Mouse (Mus musculus) retina, postnatal 7 days (tissue): Measurements from ENCODE around the gene Pcx.

Experiments
- DNase-seq: peaks from one replicate; pipeline ENCODE4 v3.0.0-alpha.2; 2012; ENCODE audit warnings: low read depth, low spot score

Pcx gene

DNA sequence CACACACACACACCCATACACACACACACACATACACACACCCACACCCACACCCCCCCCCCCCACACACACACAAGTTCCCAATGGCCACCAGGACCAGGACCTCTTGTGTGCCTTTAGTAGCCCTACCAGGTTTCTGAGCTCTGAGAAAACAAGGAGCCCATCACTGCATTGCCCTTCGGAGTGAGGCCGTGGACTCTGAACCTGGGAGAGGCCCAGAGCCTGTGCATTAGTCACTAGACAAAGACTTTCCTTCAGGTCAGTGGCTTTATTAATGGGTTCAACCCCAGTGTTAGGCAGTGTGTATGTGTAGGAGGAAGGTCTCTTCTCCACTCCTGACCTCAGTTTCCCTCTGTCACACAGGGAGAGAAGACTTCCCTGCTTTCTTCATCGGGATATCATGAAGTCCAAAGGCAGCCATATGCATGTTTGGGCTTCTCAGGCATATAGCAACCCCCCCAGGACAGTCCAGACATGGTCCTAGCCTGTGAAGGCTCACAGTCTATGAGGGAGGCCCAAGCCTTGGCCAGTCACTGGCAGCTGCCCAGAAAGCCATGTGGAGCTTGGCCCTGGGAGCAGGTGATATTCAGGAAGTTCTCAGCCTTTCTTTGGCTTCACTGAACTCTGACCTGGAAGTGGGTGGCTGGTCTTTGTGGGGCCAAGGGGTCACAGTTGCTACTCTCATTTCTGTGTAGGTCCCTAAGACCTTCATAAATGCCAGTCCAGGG lies 13.6 kb upstream of the Pcx start:
- no peak for DNase-seq

DNA sequence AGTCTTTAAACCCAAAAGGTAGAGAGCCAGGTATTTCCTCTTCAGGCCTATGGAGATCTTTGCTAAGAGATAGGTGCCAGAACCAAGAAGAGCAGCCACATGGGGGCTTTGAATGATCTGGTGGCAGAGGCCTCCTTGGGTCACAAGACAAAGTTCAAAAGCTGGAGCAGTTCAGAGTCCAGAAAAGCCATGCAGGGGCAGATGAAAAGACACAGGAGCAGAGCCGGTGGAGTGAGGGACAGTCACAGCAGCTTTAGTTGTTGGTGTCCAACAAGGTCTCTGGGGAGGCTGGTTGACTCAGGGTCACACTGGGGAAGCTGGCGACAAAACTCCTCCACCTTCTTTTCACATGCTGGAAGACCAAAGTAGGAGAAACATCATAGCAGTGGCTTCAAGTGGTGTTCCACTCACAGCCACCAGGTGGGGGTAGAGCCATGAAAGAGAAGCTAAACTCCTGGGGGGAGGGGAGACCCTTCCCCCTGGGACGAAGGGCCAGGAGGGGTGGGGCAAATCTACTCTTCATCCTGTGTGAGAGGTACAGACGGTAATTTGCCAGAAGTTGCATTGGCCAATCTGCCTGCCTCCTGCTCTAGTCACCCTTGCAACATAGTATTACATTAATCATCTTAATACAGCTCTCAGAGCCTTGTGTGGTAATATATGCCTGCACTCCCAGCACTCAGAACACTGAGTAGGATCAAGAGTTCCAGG lies 12.9 kb upstream of the Pcx start:
- DNase-seq, result peak; percentile 76

DNA sequence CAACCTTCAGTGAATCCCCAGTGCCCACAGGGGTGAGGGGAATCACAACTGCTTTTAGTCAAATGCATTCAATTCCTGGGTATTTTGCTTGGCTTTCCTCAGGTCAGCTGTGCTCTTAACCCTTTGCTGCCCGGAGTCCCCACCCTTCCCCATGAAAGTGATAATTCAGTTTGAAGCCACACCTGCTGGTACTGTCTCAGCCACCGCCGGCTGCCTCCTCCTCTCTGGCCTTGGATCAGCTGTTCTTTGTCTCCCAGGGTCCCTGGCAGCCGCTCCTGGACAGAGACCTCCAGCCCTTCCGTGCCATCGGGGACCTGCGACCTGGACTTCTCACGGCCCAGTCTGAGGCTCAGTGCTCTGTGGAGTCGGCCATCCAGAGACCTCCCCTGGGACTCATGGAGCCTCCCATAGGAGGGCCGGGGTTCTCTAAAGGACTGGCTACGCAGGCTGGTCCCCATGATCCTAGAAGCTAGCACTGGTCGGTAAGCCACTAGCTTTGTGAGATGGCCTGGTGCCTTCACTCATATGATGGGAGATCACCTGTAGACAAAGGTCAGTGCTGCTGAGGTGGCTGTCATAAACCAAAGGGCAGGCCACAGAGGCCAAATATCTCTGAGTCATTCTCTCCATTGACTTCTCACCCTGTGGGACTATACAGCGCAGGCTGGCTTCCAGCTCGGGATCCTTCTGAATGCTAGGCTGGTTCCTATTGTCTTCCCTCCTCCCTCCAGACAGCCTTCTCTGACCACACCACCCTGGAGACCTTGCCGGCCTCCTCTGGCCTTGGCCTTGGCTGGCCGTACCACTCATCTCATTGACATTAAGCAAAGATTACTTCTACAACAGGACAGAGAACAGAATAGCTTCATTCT lies 12.0 kb upstream of the Pcx start, which contains the start of gene 2010003K11Rik:
Gene 2010003K11Rik (minus strand): TSS at position 522 of the 872 bp plus-strand sequence.
- DNase-seq, result no peak

- no peak for DNase-seq
Observed at GRCm38 (mm10) chr19:4502701-4503100, 7.6 kb upstream of the Pcx start.

DNA sequence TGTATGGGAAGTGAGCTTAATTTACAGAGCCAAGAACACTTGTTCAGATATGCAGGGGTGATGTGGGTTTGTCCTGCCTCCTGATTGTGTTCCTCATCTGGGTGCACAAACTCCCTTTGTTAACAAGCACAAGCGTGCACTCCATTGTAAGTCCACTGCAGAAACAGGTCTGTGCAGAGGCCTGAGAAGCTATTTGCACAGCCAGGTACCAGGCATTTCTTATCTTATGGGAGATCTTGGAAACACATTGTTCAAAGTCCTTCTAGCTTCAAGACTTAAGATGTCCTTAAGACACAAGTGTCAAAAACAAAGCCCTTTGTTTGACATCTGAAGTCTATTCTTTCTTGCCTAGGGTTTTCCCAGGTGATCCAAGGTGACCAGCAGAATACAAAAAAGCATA lies 5.4 kb upstream of the Pcx start:
- no peak for DNase-seq

- no peak for DNase-seq
Observed at GRCm38 (mm10) chr19:4507746-4508145, 2.5 kb upstream of the Pcx start.

GRCm38 (mm10) chr19:4511116-4511841 lies 1.0 kb downstream of the Pcx start:
- DNase-seq, result no peak

GRCm38 (mm10) chr19:4513236-4513858 lies 3.1 kb downstream of the Pcx start:
- DNase-seq, result no peak

GRCm38 (mm10) chr19:4515746-4516145 lies 5.5 kb downstream of the Pcx start:
- no peak for DNase-seq

GRCm38 (mm10) chr19:4516288-4516687 lies 6.0 kb downstream of the Pcx start:
- no peak for DNase-seq

DNA sequence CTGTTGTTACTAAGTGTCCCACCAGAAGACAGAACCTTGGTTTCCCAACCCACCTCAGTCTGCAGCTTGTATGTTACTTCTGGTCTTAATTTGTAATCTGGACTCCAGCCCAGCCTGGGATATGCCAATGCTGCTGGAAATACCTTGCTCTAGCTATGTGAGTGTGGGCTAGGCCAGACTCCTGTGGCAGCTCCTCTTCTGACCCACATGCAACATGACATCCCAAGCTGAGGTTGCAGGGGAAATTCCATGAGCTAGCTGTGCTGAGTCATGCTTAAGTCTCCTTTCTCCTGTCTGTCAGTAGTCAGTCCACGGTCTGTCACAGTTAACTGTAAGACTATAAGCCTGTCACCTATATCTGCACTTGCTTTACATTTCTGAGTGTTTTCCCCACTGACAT lies 7.2 kb downstream of the Pcx start:
- DNase-seq, result no peak

GRCm38 (mm10) chr19:4521426-4522050 lies 11.3 kb downstream of the Pcx start:
- DNase-seq, result no peak

GRCm38 (mm10) chr19:4534646-4535045 lies 24.4 kb downstream of the Pcx start:
- no peak for DNase-seq

- DNase-seq, result no peak
Observed at GRCm38 (mm10) chr19:4535922-4536321, 25.6 kb downstream of the Pcx start.

- no peak for DNase-seq
Observed at GRCm38 (mm10) chr19:4536606-4537005, 26.3 kb downstream of the Pcx start.

- no peak for DNase-seq
Observed at GRCm38 (mm10) chr19:4540263-4540662, 30.0 kb downstream of the Pcx start.

- no peak for DNase-seq
Observed at GRCm38 (mm10) chr19:4540992-4541391, 30.7 kb downstream of the Pcx start.

DNA sequence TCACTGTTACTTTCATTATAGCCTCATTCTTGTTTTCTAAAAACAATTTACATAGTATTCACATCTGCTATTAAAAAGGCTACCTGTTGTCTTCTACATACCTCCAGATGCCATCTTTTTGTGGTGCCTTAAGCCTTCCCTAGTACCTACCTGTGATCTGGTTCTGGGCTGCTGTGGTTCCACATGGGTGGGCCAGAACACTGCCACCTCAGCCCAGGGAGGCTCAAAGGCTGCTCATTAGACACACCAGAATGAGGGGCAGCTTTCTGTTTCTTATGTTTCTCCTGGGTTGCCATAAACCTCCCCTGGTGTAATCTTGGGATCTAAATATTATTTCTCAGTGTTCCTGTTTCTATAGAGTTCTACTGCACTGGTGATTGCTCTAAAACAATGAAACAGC lies 31.8 kb downstream of the Pcx start:
- no peak for DNase-seq

- DNase-seq, result no peak
Observed at GRCm38 (mm10) chr19:4545091-4545490, 34.8 kb downstream of the Pcx start.

DNA sequence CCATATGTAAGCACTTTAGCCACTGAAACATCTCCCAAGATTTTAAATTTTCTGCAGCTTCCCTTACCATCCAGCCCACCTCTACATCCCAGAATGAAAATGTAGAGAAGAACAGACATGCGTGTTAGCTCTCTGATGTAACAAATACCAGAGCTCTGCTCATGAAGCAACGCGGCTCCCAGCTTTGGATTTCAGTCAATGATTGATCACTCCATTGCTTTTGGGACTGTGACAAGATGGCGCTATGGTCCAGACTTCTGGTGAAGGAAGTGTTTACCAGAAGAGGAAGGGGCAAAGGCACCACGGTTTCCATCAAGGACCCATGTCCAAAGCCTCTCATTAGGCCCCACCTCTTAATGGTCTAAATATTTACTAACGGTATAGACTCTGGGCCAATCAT lies 35.6 kb downstream of the Pcx start:
- DNase-seq, result no peak

- DNase-seq, result no peak
Observed at GRCm38 (mm10) chr19:4547801-4548200, 37.5 kb downstream of the Pcx start.
